In the genomic region with DNA sequence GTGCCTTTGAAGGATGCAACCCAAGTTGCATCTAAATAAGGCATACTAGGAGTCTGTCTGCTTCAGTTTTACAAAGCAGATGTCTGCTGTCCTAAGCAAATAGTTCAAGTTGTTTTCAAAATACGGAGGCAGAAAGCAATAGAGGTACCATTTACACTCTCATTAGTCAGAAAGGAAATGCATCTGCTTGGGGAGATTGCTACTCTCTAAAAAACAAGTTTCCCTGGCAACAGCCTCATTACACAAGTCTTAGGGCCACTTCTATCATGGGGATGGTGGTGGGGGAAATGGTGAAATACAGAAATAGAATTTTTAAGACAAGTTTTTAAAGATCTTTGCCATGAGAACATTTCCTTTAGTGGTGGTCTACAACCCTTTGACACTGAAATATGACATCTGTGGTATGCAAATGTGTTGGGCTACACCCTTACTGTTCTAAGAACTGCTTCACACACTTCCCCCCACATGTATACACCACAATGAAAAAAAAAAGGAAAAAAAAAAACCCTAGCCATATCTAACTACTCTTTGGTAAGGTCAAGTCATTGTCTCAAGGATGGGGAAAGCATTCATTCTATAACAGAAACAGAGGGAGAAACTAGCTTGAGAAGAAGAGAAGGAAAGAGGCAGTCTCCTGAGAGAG, we compare ENCODE assay signal across 14 mouse cellular contexts. TPM values are rescaled to one million over a fixed set of nuclear protein-coding genes. Genes with fewer than 3 reads are reported as not detected.
DNase-seq lines count a peak whose midpoint lies in the region; ATAC-seq and TF ChIP-seq lines count a peak whose summit lies in the region.
"Had no signal": no experiment of that assay in that cellular context is flagged by ENCODE, and none has a peak within 500 bp of the region (broad histone marks: within the 10 kb centered on the region; RNA-seq: fewer than 3 reads in every experiment).

No protein-coding gene starts in this region.

- DNase-seq in hindbrain, embryonic 10.5 days (ENCODE audit: low spot score) = no peak
- no peak for DNase-seq in hindbrain, postnatal 0 days (ENCODE audit: low spot score)
- DNase-seq in A20 (ENCODE audit: low read depth, low spot score) = peak; percentile 16
- no peak for DNase-seq in urinary bladder, postnatal 4 days (ENCODE audit: low spot score in 2 of 2)
- DNase-seq in spleen, postnatal 4 days (ENCODE audit: low spot score in 2 of 2) = no peak
- no peak for DNase-seq in cerebellum, adult 8-10 months
- DNase-seq: adrenal gland, postnatal 14 days; cerebellum, adult 2 months; gastrocnemius, postnatal 36 days; kidney, adult 9 months; thymus, adult 18-20 months had no signal

- no peak overlapping the region for H3K4me2 ChIP-seq in hindbrain, postnatal 0 days (ENCODE audit: low read depth, low read length)
- H3K4me2 ChIP-seq: lung, embryonic 15.5 days had no signal

- no peaks in the 10 kb centered on the region for H3K36me3 ChIP-seq in hindbrain, embryonic 10.5 days
- H3K36me3 ChIP-seq in hindbrain, postnatal 0 days (ENCODE audit: insufficient read depth, low read length) = no peaks in the 10 kb centered on the region
- H3K36me3 ChIP-seq: lung, embryonic 15.5 days had no signal

- no peaks in the 10 kb centered on the region for H3K9me3 ChIP-seq in hindbrain, embryonic 10.5 days
- no peaks in the 10 kb centered on the region for H3K9me3 ChIP-seq in hindbrain, postnatal 0 days (ENCODE audit: low read length)
- H3K9me3 ChIP-seq: lung, embryonic 15.5 days had no signal

- ATAC-seq in hindbrain, postnatal 0 days = no peak
- peak; percentile 78 for ATAC-seq in inflammation-experienced regulatory T-cells, adult 6 months

- WGBS in hindbrain, embryonic 10.5 days = 26% methylated on average over 1 of the region's 1 CpGs
- WGBS in hindbrain, postnatal 0 days = 19% methylated on average over 1 of the region's 1 CpGs

- no peaks in the 10 kb centered on the region for H3K27me3 ChIP-seq in hindbrain, embryonic 10.5 days (ENCODE audit: insufficient read depth, poor library complexity, severe bottlenecking)
- H3K27me3 ChIP-seq in hindbrain, postnatal 0 days (ENCODE audit: insufficient read depth, low read length) = no peaks in the 10 kb centered on the region
- H3K27me3 ChIP-seq: lung, embryonic 15.5 days had no signal

- H3K27ac ChIP-seq in hindbrain, embryonic 10.5 days = peak overlapping the region; percentile 59
- H3K27ac ChIP-seq in hindbrain, postnatal 0 days = no peak overlapping the region
- peak overlapping the region; percentile 56; the same call in 1 of the 2 replicates for H3K27ac ChIP-seq in cortical plate, adult 2 months (ENCODE audit: insufficient read depth, low read length)
- H3K27ac ChIP-seq: lung, embryonic 15.5 days had no signal

- peaks cover 38% of the 10 kb centered on the region for H3K4me1 ChIP-seq in hindbrain, embryonic 10.5 days (replicated peaks)
- no peaks in the 10 kb centered on the region for H3K4me1 ChIP-seq in hindbrain, postnatal 0 days (ENCODE audit: insufficient read depth, low read length)
- peaks cover 5% of the 10 kb centered on the region for H3K4me1 ChIP-seq in cortical plate, adult 2 months (ENCODE audit: control insufficient read depth, insufficient read depth, low read length)
- H3K4me1 ChIP-seq: lung, embryonic 15.5 days had no signal

- no peak overlapping the region for H3K9ac ChIP-seq in hindbrain, postnatal 0 days (replicated peaks; ENCODE audit: low read length)
- H3K9ac ChIP-seq: lung, embryonic 15.5 days had no signal

- no peak for TF ChIP-seq CTCF in hindbrain, postnatal 0 days (IDR thresholded peaks at IDR 0.05; ENCODE audit: low read depth)
- TF ChIP-seq CTCF in cortical plate, adult 2 months (IDR thresholded peaks at IDR 0.05; ENCODE audit: extremely low read depth, insufficient read depth, low read length) = no peak

- TF ChIP-seq POLR2A in cortical plate, adult 2 months (IDR thresholded peaks at IDR 0.05; ENCODE audit: extremely low read depth, insufficient read depth, low read length) = no peak

- no peak overlapping the region for H3K4me3 ChIP-seq in hindbrain, embryonic 10.5 days
- H3K4me3 ChIP-seq in hindbrain, postnatal 0 days (ENCODE audit: low read length) = no peak overlapping the region
- no peak overlapping the region for H3K4me3 ChIP-seq in cortical plate, adult 2 months (ENCODE audit: insufficient read depth, low read length)
- H3K4me3 ChIP-seq: lung, embryonic 15.5 days had no signal

RNA-seq across cellular contexts. Expression of a gene that starts 38.5 kb away (rescaled TPM):
- polyA plus RNA-seq in hindbrain, embryonic 10.5 days (2016; fragmentation: Nextera tagmentation; extraction: Ambion mirVana) = 25.2 and 26.4 TPM in 2 replicates
- 57.0 and 60.8 TPM in 2 replicates for total RNA-seq in hindbrain, postnatal 0 days (2014; rRNA removed)
- polyA plus RNA-seq in hindbrain, postnatal 0 days (2015; fragmentation: Nextera tagmentation; extraction: Ambion mirVana) = 53.3 and 58.3 TPM in 2 replicates
- 68.8 and 71.2 TPM in 2 replicates for polyA plus RNA-seq in cortical plate, adult 2 months (2012; rRNA removed)
- polyA plus RNA-seq in inflammation-experienced regulatory T-cells, adult 6 months (2017; shearing (Covaris generic)) = 10 to 100 TPM in 2 of 3 experiments, 1 to 10 TPM in 1; 8.5 to 29.3 (median 10.3) TPM
